Mouse (Mus musculus): ENCODE measurements around the gene Olig1.

The Olig1 gene

DNA sequence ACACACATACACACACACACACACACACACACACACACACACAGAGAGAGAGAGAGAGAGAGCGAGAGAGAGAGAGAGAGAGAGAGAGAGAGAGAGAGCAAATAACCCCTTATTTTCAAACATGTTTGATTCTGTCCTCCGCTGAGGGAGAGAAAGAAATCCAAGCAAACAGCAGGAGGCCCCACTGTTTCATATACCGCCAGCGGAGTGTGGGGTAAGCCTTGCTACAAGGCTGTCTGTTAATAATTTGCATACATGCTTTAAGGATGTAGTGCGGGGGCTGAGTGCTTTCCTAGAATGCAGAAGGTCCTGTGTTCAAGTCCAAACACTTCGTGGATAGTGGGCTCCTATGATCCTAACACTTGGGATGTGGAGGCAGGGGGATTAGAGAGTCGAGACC, 43.3 kb downstream of the Olig1 start:
- no peak for DNase-seq

DNA sequence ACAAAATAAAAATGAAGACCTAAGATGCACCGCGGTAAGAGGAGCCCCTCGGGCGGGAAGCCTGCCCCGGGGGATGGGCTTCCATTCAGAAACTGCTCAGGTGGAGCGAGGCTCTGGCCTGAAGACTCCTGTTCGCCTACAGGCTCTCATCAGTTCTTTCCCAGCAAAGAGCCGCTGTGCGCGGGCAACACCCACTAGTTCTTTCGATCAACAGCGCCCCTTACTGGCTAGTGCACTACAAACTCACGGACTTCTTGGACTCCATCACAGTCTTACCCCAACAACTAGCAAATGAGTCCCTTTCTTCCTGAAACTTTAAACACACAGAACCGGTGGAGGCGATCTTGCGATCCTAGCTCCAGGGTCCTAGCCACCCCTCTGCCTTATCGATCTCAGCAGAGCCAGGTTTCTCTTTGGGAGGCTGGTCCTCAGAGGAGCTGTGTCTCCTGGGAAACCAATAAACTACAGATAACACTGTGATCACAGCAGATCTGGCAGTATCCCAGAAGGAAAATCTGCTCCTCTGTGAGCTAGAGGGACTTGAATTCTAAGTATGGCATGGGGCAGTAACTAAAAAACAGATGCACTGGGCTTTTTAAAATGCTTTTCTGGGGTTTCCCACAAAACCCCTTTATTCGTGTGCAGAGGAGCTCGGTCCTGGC, 44.7 kb downstream of the Olig1 start:
- peak; percentile 75 to 78 for DNase-seq

DNA sequence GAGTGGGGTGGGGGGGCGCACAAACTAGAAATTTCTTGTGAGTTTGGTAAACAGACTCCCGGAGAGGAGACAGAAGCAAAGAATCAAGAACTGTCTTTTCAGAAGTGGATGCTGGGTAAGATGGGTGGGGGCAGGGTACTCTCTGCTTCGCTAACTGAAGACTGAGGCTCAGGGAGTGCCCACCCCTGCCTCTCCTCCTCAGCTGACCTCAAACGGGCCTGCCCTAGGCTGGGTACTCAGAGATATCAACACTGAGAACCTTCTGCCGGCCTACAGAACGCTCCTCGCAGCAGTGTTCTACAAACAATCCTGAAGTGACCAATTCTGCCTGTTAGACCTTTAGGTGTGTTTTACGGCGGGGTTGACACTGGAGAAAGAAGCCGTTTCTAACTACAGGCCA, 50.6 kb downstream of the Olig1 start:
- DNase-seq, result peak in 1 of 2 experiments; percentile 9

DNA sequence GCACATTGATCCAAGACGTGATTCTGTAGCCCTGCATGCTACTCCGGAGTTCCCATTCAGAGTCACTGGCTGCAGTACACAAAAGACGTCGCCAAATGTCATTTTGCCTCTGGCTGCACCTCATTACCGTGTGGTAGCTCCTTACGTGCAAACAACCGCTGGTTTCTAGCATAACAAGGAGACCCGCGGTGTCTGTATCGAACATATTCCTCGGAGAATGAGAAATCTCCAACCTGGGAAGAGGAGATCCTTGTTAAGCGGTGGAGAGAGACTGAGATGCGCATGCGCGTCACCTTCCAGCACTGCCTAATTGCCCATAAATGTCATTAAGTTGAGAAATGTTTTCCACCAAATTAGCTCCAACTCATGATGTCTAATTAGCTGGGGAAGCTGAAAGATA, 51.0 kb downstream of the Olig1 start:
- DNase-seq, result peak; percentile 21 to 35
